Mouse (Mus musculus) limb, embryonic 12.5 days (tissue): ENCODE measurements at regions not wholly inside any gene's neighbourhood (a gene's known extent, or its start where the extent isn't known, plus 50 kb on each side); places are given as distances from the start of the nearest gene placed in this dataset. TPM values are rescaled to one million over a fixed set of nuclear protein-coding genes. Genes with fewer than 3 reads are reported as not detected.

Source experiments
- ATAC-seq: fragments of 200-750 bp; cut with Nextera tagmentation; 2 replicates; pipeline ENCODE4 v1.8.0; 2017; ENCODE audit warnings: low read depth, moderate TSS enrichment; ENCODE audit not compliant: insufficient number of reproducible peaks, insufficient read depth, low FRiP score, low TSS enrichment
- H3K27ac ChIP-seq: fragments of 300-500 bp; sonication (generic); 2 replicates; pipeline ENCODE4 v1.5.1; 2016; ENCODE audit warnings: mild to moderate bottlenecking, moderate library complexity
- H3K27me3 ChIP-seq: fragments of 300-500 bp; sonication (generic); 2 replicates; pipeline ENCODE4 v1.6.1; 2016; ENCODE audit warnings: mild to moderate bottlenecking, moderate library complexity
- H3K36me3 ChIP-seq: fragments of 300-500 bp; sonication (generic); 2 replicates; pipeline ENCODE4 v1.6.1; 2016; ENCODE audit warnings: mild to moderate bottlenecking, moderate library complexity
- H3K4me1 ChIP-seq: fragments of 300-500 bp; sonication (generic); replicated peaks from 2 replicates; pipeline ENCODE4 v1.6.1; 2016
- H3K4me2 ChIP-seq: fragments of 300-500 bp; sonication (generic); 2 replicates; pipeline ENCODE4 v1.6.1; 2016; ENCODE audit warnings: mild to moderate bottlenecking, moderate library complexity
- H3K4me3 ChIP-seq: fragments of 300-500 bp; sonication (generic); replicated peaks from 2 replicates; pipeline ENCODE4 v1.5.1; 2016; ENCODE audit warnings: mild to moderate bottlenecking
- H3K9ac ChIP-seq: fragments of 300-500 bp; sonication (generic); replicated peaks from 2 replicates; pipeline ENCODE4 v1.6.1; 2016; ENCODE audit warnings: mild to moderate bottlenecking, moderate library complexity
- H3K9me3 ChIP-seq: fragments of 300-500 bp; sonication (generic); 2 replicates; pipeline ENCODE4 v1.6.1; 2016; ENCODE audit warnings: mild to moderate bottlenecking, moderate library complexity
- WGBS: fragments of 180-500 bp; shearing (Covaris S2); methylation state at CpG from one replicate; pipeline ENCODE4 v1.1.7; 2016; 5-methylcytosine and 5-hydroxymethylcytosine counted together
- microRNA-seq: library from miRNA; unstranded; fragments of <30 nt; microRNA quantifications from one replicate; pipeline ENCODE4, GENCODE M21; 2017

- H3K27ac ChIP-seq = no peak overlapping the region
- WGBS = 27% methylated on average over 9 of the region's 9 CpGs
- no peak overlapping the region for H3K4me3 ChIP-seq
- no peaks in the 10 kb centered on the region for H3K27me3 ChIP-seq
- peak overlapping the region; percentile 27; the same call in 1 of the 2 replicates for H3K4me2 ChIP-seq
- H3K36me3 ChIP-seq = no peaks in the 10 kb centered on the region
- H3K9me3 ChIP-seq = no peaks in the 10 kb centered on the region
- no peak overlapping the region for H3K9ac ChIP-seq
- ATAC-seq = no peak
- H3K4me1 ChIP-seq = peaks cover 6% of the 10 kb centered on the region; the same call in 1 of the 2 replicates
Measured at GRCm38 (mm10) chr4:87359483-87359882, 129.2 kb upstream of the Slc24a2 start.

GRCm38 (mm10) chr4:87359004-87359403, 128.7 kb upstream of the Slc24a2 start:
- H3K9me3 ChIP-seq = no peaks in the 10 kb centered on the region
- H3K4me1 ChIP-seq = peaks cover 6% of the 10 kb centered on the region; the same call in 1 of the 2 replicates
- H3K27ac ChIP-seq = no peak overlapping the region
- no peaks in the 10 kb centered on the region for H3K27me3 ChIP-seq
- no peak overlapping the region for H3K4me2 ChIP-seq
- H3K9ac ChIP-seq = no peak overlapping the region
- no peak for ATAC-seq
- no peak overlapping the region for H3K4me3 ChIP-seq
- WGBS = 89% methylated on average over 3 of the region's 3 CpGs
- no peaks in the 10 kb centered on the region for H3K36me3 ChIP-seq

GRCm38 (mm10) chr4:87332968-87333367, 102.7 kb upstream of the Slc24a2 start:
- Histone ChIP-seq H3K4me2 (no peak overlapping the region), H3K4me1 (no peaks in the 10 kb centered on the region), H3K27ac (no peak overlapping the region), H3K27me3 (no peaks in the 10 kb centered on the region), H3K9me3 (no peaks in the 10 kb centered on the region), H3K4me3 (no peak overlapping the region), H3K36me3 (no peaks in the 10 kb centered on the region), H3K9ac (no peak overlapping the region)
- WGBS = 91% methylated on average over 2 of the region's 2 CpGs
- ATAC-seq = no peak

GRCm38 (mm10) chr4:87329136-87329535, 98.9 kb upstream of the Slc24a2 start:
- no peak overlapping the region for H3K4me2 ChIP-seq
- no peak overlapping the region for H3K27ac ChIP-seq
- H3K9me3 ChIP-seq = no peaks in the 10 kb centered on the region
- no peaks in the 10 kb centered on the region for H3K36me3 ChIP-seq
- 59% methylated on average over 6 of the region's 6 CpGs for WGBS
- H3K27me3 ChIP-seq = no peaks in the 10 kb centered on the region
- no peaks in the 10 kb centered on the region for H3K4me1 ChIP-seq
- no peak overlapping the region for H3K4me3 ChIP-seq
- ATAC-seq = no peak
- no peak overlapping the region for H3K9ac ChIP-seq

- WGBS = 68% methylated on average over 2 of the region's 2 CpGs
- no peaks in the 10 kb centered on the region for H3K4me1 ChIP-seq
- H3K9me3 ChIP-seq = no peaks in the 10 kb centered on the region
- no peaks in the 10 kb centered on the region for H3K27me3 ChIP-seq
- H3K27ac ChIP-seq = no peak overlapping the region
- no peak overlapping the region for H3K4me3 ChIP-seq
- no peak overlapping the region for H3K9ac ChIP-seq
- ATAC-seq = no peak
- no peak overlapping the region for H3K4me2 ChIP-seq
- no peaks in the 10 kb centered on the region for H3K36me3 ChIP-seq
Measured at GRCm38 (mm10) chr4:87321726-87322349, 91.6 kb upstream of the Slc24a2 start.

- Histone ChIP-seq H3K4me2 (no peak overlapping the region), H3K27ac (no peak overlapping the region), H3K9ac (no peak overlapping the region), H3K9me3 (no peaks in the 10 kb centered on the region), H3K4me3 (no peak overlapping the region), H3K36me3 (no peaks in the 10 kb centered on the region), H3K27me3 (no peaks in the 10 kb centered on the region), H3K4me1 (no peaks in the 10 kb centered on the region)
- WGBS = 69% methylated on average over 5 of the region's 5 CpGs
- ATAC-seq = no peak
Measured at GRCm38 (mm10) chr4:87298129-87298528, 67.9 kb upstream of the Slc24a2 start.

- Histone ChIP-seq H3K4me1 (no peaks in the 10 kb centered on the region), H3K27ac (no peak overlapping the region), H3K4me2 (no peak overlapping the region), H3K9ac (no peak overlapping the region), H3K36me3 (no peaks in the 10 kb centered on the region), H3K4me3 (no peak overlapping the region), H3K27me3 (no peaks in the 10 kb centered on the region), H3K9me3 (no peaks in the 10 kb centered on the region)
- no peak for ATAC-seq
Measured at GRCm38 (mm10) chr4:87294538-87294937, 64.3 kb upstream of the Slc24a2 start.

Small RNA genes lying in the stretch of these regions (microRNA-seq; reads per million reads assigned to microRNA genes)
- gene Gm23154 = not detected
